Mouse (Mus musculus): ENCODE results near the gene Trp53i13.
"Not testable (repeated sequence)": the region's sequence is repeated elsewhere in the genome, so short reads cannot be mapped to it uniquely, and the experiment has no call there.

Gene Trp53i13

GRCm38 (mm10) chr11:77515637-77516552 lies at the start of gene Trp53i13:
TSS of gene Trp53i13 (minus strand) at chr11:77515980.
- no peak for DNase-seq (ENCODE audit: low spot score in 2 of 2)

GRCm38 (mm10) chr11:77545261-77545660 lies 29.5 kb upstream of the Trp53i13 start:
- DNase-seq (ENCODE audit: low spot score in 2 of 2) = no peak

- DNase-seq (ENCODE audit: low spot score in 2 of 2) = no peak
Measured at GRCm38 (mm10) chr11:77532202-77532846, 16.5 kb upstream of the Trp53i13 start.

GRCm38 (mm10) chr11:77530862-77531261 lies 15.1 kb upstream of the Trp53i13 start:
- no peak for DNase-seq (ENCODE audit: low spot score in 2 of 2)

GRCm38 (mm10) chr11:77529644-77530043 lies 13.9 kb upstream of the Trp53i13 start:
- no peak for DNase-seq (ENCODE audit: low spot score in 2 of 2)

- not testable (repeated sequence) for DNase-seq (ENCODE audit: low spot score in 2 of 2)
Measured at GRCm38 (mm10) chr11:77528420-77528819, 12.6 kb upstream of the Trp53i13 start.

- DNase-seq (ENCODE audit: low spot score in 2 of 2) = no peak
Measured at GRCm38 (mm10) chr11:77525804-77526486, 10.2 kb upstream of the Trp53i13 start.

GRCm38 (mm10) chr11:77520601-77521529 lies 5.1 kb upstream of the Trp53i13 start:
- no peak for DNase-seq (ENCODE audit: low spot score in 2 of 2)

- DNase-seq (ENCODE audit: low spot score in 2 of 2) = no peak
Measured at GRCm38 (mm10) chr11:77519043-77519442, 3.3 kb upstream of the Trp53i13 start, which contains the start of gene Gm10392. TSS of gene Gm10392 (minus strand) at chr11:77519198.

- no peak for DNase-seq (ENCODE audit: low spot score in 2 of 2)
Measured at GRCm38 (mm10) chr11:77518051-77518798, 2.4 kb upstream of the Trp53i13 start.

GRCm38 (mm10) chr11:77516553-77517425 lies 1.0 kb upstream of the Trp53i13 start:
- no peak for DNase-seq (ENCODE audit: low spot score in 2 of 2)

GRCm38 (mm10) chr11:77514832-77515636 lies 746 bp downstream of the Trp53i13 start, which contains the start of gene Abhd15:
TSS of gene Abhd15 (plus strand) at chr11:77515121.
- no peak for DNase-seq (ENCODE audit: low spot score in 2 of 2)

GRCm38 (mm10) chr11:77514281-77514831 lies 1.4 kb downstream of the Trp53i13 start:
- no peak for DNase-seq (ENCODE audit: low spot score in 2 of 2)

- DNase-seq (ENCODE audit: low spot score in 2 of 2) = no peak
Measured at GRCm38 (mm10) chr11:77513811-77514170, 2.0 kb downstream of the Trp53i13 start.

- DNase-seq (ENCODE audit: low spot score in 2 of 2) = no peak
Measured at GRCm38 (mm10) chr11:77512891-77513810, 2.6 kb downstream of the Trp53i13 start.

GRCm38 (mm10) chr11:77511336-77511735 lies 4.4 kb downstream of the Trp53i13 start:
- DNase-seq (ENCODE audit: low spot score in 2 of 2) = no peak

All from right cerebral cortex, postnatal 36 days (tissue).